Mouse (Mus musculus) E14TG2a.4 (cell line): Measurements from ENCODE around the gene Fmn2.
A peak's percentile ranks its signal among the peaks of the same experiment; 100 is the strongest.

Experiments used
- H3K27me3 ChIP-seq: 2 replicates; pipeline ENCODE4 v1.6.1; 2014; ENCODE audit warnings: low read length, control low read depth; ENCODE audit not compliant: insufficient read depth
- H3K36me3 ChIP-seq: 2 replicates; pipeline ENCODE4 v1.6.1; 2014; ENCODE audit warnings: low read length, control low read depth; ENCODE audit not compliant: insufficient read depth
- H3K4me1 ChIP-seq: replicated peaks from 2 replicates; pipeline ENCODE4 v1.6.1; 2014; ENCODE audit warnings: low read depth, low read length, control low read depth
- H3K4me3 ChIP-seq: replicated peaks from 2 replicates; pipeline ENCODE4 v1.5.1; 2014; ENCODE audit warnings: mild to moderate bottlenecking, low read length
- H3K9me3 ChIP-seq: 2 replicates; pipeline ENCODE4 v1.6.1; 2014; ENCODE audit warnings: low read length, control low read depth
- CTCF ChIP-seq: conservative IDR thresholded peaks from 2 replicates; pipeline ENCODE4 v1.5.1; 2014; ENCODE audit warnings: low read length
- NANOG ChIP-seq: IDR thresholded peaks from 2 replicates; pipeline ENCODE4 v1.6.1; 2014; ENCODE audit warnings: borderline replicate concordance, low read length, mixed read lengths
- POU5F1 ChIP-seq: IDR thresholded peaks from 2 replicates; pipeline ENCODE4 v1.6.1; 2014; ENCODE audit warnings: low read length, borderline replicate concordance

The Fmn2 gene

DNA sequence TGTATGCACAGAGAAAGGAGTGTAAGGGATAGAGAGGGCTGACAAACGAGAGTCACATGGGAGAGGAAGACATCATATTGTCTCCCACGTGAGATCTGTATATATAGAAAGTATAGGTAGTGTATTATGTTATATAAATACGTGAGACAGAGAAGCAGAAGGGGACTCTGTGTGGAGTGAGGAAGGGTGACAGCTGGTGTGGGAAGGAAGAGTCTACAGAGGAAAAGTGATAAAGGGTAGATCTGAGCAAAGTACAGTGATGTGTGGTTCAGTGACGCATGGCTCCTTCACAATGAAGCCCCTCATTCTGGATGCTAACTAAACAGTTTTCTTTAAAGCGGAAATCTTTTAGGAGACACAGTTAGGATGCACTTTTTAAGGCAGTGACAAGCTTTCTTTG is 46.7 kb downstream of the Fmn2 start:
- no peak overlapping the region for H3K4me3 ChIP-seq
- H3K4me1 ChIP-seq: no peaks in the 10 kb centered on the region
- TF ChIP-seq CTCF (no peak), NANOG (no peak)
- no peaks in the 10 kb centered on the region for H3K9me3 ChIP-seq
- H3K36me3 ChIP-seq: no peaks in the 10 kb centered on the region
- H3K27me3 ChIP-seq: no peaks in the 10 kb centered on the region

DNA sequence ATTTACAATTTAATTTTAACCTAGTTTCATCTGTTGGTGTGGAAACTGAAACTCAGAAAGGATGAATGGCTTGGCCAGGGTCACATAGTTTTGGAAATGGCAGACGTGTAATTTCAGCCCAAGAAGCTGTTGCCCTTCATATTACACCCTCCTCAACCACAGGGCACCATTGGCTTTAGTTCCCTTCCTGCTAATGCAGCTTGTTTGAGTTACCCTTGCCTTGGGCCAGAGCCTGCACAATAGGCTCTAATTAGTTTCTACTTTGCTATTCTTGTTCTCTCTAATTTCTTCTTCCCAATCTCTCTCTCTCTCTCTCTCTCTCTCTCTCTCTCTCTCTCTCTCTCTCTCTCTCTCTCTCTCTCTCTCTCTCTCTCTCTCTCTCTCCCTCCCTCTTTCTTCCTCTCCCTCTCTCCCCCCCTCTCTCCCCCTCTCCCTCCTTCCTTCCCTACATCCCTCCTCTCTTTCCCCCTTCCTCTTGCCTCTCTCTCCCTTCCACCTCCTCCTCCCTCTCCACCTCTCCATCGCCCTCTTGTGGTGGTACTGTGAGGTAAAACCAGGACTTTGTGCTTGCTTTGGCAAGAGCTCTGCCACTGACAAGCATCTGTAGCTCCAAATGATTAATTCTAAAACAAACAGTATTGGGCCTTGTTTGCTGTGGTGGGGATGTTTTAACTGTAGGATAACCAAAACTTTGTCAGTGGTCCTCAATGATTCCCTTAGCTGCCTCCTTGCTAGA is 51.8 kb downstream of the Fmn2 start:
- no peak overlapping the region for H3K4me3 ChIP-seq
- no peaks in the 10 kb centered on the region for H3K4me1 ChIP-seq
- TF ChIP-seq CTCF (peak; percentile 26), POU5F1 (no peak), NANOG (no peak)
- H3K27me3 ChIP-seq: no peaks in the 10 kb centered on the region
- H3K9me3 ChIP-seq: no peaks in the 10 kb centered on the region
- no peaks in the 10 kb centered on the region for H3K36me3 ChIP-seq

DNA sequence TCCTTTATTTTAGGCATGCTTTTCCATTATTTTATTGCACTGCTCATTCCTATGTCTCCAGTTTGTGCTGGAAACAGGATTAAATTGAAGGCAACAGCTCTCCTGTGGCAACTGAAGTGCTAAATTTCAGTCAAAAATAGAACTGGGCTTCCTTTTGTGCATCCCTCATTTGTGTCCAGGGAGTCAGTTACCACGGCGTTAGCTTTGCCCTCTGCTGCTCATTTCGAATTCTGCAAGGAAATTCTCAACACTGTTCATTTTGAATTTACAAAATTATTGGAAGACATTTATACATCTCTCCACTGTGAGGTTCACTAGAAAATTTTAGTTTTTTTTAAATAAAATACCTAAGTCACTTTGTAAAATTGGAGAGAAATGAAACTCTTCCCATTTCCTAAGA is 53.8 kb downstream of the Fmn2 start:
- Histone ChIP-seq H3K36me3 (no peaks in the 10 kb centered on the region), H3K4me1 (no peaks in the 10 kb centered on the region), H3K4me3 (no peak overlapping the region), H3K9me3 (no peaks in the 10 kb centered on the region), H3K27me3 (no peaks in the 10 kb centered on the region)
- TF ChIP-seq POU5F1 (no peak), CTCF (no peak), NANOG (no peak)

DNA sequence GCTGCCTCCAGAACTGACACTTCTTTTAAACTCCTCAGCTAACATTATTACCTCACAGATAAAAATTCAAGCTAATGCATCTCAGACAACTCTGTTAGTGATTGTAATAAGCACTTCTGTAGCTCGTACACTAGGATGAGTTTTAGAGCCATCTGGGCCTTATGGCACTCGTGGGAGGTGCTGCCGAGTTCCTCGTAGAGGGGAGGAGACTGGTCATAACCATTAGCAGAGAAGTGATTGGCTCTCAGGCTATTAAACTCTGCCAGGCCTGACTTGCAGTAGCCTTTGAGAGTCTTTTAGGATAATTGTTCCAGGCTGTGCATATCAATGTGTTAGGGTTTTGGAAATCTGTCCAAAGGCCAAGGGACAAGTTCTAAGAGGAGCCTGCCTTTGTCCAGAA is 55.6 kb downstream of the Fmn2 start:
- H3K9me3 ChIP-seq: no peaks in the 10 kb centered on the region
- TF ChIP-seq CTCF (no peak), POU5F1 (no peak), NANOG (no peak)
- H3K36me3 ChIP-seq: no peaks in the 10 kb centered on the region
- no peak overlapping the region for H3K4me3 ChIP-seq
- no peaks in the 10 kb centered on the region for H3K4me1 ChIP-seq
- no peaks in the 10 kb centered on the region for H3K27me3 ChIP-seq

DNA sequence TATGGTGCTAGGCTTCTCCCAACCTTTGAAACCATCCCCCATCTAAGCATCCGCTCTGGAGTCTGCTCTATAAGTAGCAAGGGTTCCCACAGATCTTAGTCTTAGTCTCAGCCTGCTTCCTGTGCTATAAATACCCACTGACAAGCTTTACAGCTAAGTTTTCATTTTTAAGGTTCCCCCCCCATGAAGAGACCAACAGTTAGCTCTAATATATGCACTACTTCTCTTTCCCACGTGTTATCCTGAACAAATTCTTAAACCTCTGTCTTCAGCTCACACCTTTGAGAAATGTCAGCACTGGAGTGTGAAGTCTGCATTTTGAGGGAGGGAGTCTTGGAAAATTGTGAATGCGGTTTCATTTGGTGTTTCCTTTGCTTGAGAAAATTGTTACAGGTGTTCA is 56.2 kb downstream of the Fmn2 start:
- no peaks in the 10 kb centered on the region for H3K9me3 ChIP-seq

DNA sequence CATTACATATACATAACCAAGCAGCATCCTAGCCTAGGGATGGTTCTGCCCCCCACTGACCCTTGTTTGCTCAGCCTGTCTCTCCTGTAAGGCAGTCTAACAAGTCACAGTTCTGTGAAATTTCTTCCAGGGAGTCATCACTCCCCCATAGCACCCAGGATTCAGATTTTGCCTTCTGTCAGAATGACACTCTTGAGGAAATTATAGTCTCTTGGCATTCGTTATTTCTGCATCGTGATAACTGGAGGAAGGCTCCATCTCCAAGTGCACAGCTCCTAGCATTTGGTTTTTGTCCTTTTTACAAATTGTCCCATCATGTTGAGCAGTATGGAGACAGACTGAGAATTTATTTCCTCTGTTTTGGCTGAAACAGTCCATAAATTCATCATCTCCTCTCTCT is 56.9 kb downstream of the Fmn2 start:
- Histone ChIP-seq H3K4me1 (no peaks in the 10 kb centered on the region), H3K4me3 (no peak overlapping the region), H3K27me3 (no peaks in the 10 kb centered on the region), H3K36me3 (no peaks in the 10 kb centered on the region), H3K9me3 (no peaks in the 10 kb centered on the region)
- TF ChIP-seq POU5F1 (no peak), CTCF (no peak), NANOG (no peak)

More for the DNA sequence above, 56.2 kb downstream of the Fmn2 start:
- Histone ChIP-seq H3K36me3 (no peaks in the 10 kb centered on the region), H3K4me1 (no peaks in the 10 kb centered on the region), H3K27me3 (no peaks in the 10 kb centered on the region), H3K4me3 (no peak overlapping the region)
- no peak for TF ChIP-seq CTCF
- TF ChIP-seq POU5F1: no peak
- no peak for TF ChIP-seq NANOG

DNA sequence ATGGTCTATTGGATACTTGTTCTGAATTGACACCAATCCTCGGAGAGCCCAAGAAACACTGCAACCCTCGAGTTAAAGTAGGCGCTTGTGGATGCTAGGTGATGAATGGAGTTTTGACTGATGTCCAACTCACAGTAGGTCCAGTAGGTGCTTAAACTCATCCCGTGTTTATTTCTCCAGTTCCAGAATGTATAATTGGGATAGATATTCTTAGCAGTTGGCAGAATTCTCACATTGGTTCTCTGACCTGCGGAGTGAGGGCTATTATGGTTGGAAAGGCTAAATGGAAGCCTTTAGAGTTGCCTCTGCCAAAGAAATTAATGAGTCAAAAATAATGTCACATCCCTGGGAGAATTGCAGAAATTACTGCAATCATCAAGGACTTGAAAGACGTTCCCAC is 62.9 kb downstream of the Fmn2 start:
- no peak overlapping the region for H3K4me3 ChIP-seq
- H3K9me3 ChIP-seq: no peaks in the 10 kb centered on the region
- no peaks in the 10 kb centered on the region for H3K27me3 ChIP-seq
- H3K36me3 ChIP-seq: no peaks in the 10 kb centered on the region
- TF ChIP-seq NANOG: no peak
- TF ChIP-seq POU5F1: no peak
- TF ChIP-seq CTCF: no peak
- H3K4me1 ChIP-seq: no peaks in the 10 kb centered on the region

DNA sequence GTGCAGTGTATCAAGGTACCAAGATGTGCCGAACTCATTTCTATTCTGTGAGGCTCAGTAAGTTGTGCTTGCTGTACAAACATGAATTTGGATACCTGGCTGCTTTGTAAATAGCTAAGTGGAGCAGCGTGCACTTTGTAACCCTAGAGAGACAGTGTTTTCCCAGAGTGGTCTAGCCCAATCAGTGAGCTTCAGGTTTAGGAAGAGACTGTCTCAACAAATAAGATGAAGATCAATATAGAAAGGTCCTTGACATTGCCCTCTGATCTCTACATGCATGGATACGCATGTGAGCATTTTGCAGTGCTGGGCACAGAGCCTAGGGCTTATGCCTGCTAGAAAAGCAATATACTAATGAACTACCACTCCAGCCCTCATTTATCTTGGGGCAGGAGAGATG is 67.0 kb downstream of the Fmn2 start:
- TF ChIP-seq CTCF: no peak
- TF ChIP-seq POU5F1: no peak
- no peak for TF ChIP-seq NANOG
- H3K27me3 ChIP-seq: no peaks in the 10 kb centered on the region
- no peaks in the 10 kb centered on the region for H3K9me3 ChIP-seq
- no peaks in the 10 kb centered on the region for H3K36me3 ChIP-seq
- no peaks in the 10 kb centered on the region for H3K4me1 ChIP-seq
- H3K4me3 ChIP-seq: no peak overlapping the region

DNA sequence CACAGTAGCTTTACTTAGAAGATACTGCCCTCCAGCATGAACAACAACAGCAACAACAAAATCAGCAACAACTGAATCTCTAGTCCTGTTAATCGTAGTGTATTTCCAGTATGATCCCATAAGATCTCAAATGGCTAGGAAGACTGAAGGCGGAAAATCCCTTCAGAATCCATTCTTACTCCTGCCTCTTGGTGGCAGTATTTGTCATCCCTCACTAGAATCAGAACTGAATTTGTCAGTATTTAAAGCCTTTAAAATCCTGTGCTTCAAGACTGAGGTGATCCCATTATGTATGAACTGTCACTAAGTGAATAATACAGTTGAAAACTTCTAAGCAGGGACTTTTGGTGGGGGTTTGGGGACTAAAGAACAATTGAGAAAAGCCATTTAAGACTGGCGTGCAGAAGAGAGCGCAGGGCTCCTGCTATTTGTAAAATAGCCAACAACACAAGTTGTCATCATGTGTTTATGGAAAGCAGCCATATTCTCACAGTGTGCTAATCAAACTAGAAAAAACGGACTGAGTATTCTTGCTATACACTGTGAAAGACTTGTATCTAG is 90.9 kb downstream of the Fmn2 start:
- Histone ChIP-seq H3K36me3 (no peaks in the 10 kb centered on the region), H3K27me3 (no peaks in the 10 kb centered on the region), H3K9me3 (no peaks in the 10 kb centered on the region), H3K4me3 (no peak overlapping the region), H3K4me1 (no peaks in the 10 kb centered on the region)
- TF ChIP-seq POU5F1 (no peak), CTCF (peak; percentile 61)
